Mouse (Mus musculus) kidney, adult 2 months (tissue): ENCODE data around the gene Eif4g3. TPM values are rescaled to one million over a fixed set of nuclear protein-coding genes. Genes with fewer than 3 reads are reported as not detected.

Source experiments
- DNase-seq: peaks from one replicate; pipeline ENCODE4 v3.0.0; 2021
- H3K27ac ChIP-seq: fragments of 200-500 bp; 2 replicates; pipeline ENCODE4 v1.5.1; 2012; ENCODE audit warnings: low read depth, low read length, control low read depth, inconsistent platforms; ENCODE audit not compliant: insufficient read depth
- H3K27me3 ChIP-seq: fragments of 200-500 bp; replicated peaks from 2 replicates; pipeline ENCODE4 v1.6.1; 2012; ENCODE audit warnings: mild to moderate bottlenecking, moderate library complexity, low read length, inconsistent platforms; ENCODE audit not compliant: control insufficient read depth, insufficient read depth
- H3K36me3 ChIP-seq: fragments of 200-500 bp; 2 replicates; pipeline ENCODE4 v1.6.1; 2012; ENCODE audit warnings: mild to moderate bottlenecking, moderate library complexity, low read length, inconsistent platforms; ENCODE audit not compliant: control insufficient read depth, insufficient read depth
- H3K4me1 ChIP-seq: fragments of 200-500 bp; 2 replicates; pipeline ENCODE4 v1.6.1; 2011; ENCODE audit warnings: low read length; ENCODE audit not compliant: control insufficient read depth, insufficient read depth
- H3K4me3 ChIP-seq: fragments of 200-500 bp; 2 replicates; pipeline ENCODE4 v1.5.1; 2011; ENCODE audit warnings: mild to moderate bottlenecking, low read depth, low read length, control low read depth; ENCODE audit not compliant: insufficient read depth
- CTCF ChIP-seq: fragments of 200-500 bp; conservative IDR thresholded peaks from 2 replicates; pipeline ENCODE4 v1.5.1; 2011; ENCODE audit warnings: low read depth, mild to moderate bottlenecking, control low read depth, low read length, moderate library complexity, mixed read lengths; ENCODE audit not compliant: insufficient read depth, insufficient read length
- POLR2A ChIP-seq: fragments of 200-500 bp; IDR thresholded peaks from one replicate; pipeline ENCODE4 v1.6.1; 2011; ENCODE audit warnings: low read depth, low read length, control low read depth
- WGBS: fragments of 180-500 bp; shearing (Covaris S2); methylation state at CpG from one replicate; pipeline ENCODE4 v1.1.7; 2018; 5-methylcytosine and 5-hydroxymethylcytosine counted together
- polyA plus RNA-seq: library from polyadenylated mRNA; depleted of rRNA; stranded (reverse); fragments of >200 nt; gene quantifications from 2 replicates; pipeline ENCODE4 v1.2.3, GENCODE M21; 2012

The Eif4g3 gene
- polyA plus RNA-seq, 1 experiment, result 53.5 TPM

DNA sequence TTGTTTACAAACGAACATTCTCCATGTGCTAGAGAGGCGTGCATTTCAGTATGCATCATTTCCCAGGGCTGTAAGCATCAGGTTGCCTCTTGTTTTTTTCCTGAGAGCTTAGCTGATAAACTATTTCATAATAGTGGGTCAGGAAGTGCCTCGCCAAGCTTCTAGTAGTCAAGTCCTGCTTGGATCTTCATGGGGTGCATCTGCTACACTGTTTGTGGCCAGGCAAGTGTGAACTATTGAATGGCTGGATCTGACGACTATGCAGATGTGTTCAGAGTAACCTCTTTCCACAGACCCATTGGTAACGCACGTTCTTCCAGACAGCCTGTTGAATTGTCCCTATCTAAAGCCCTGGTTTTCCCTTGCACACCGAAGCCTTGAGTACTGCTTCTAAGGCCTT lies 135.0 kb downstream of the Eif4g3 start:
- Histone ChIP-seq H3K4me1 (0 out of 2 replicates have a peak, but pooled peaks cover 4% of the 10 kb centered on the region), H3K4me3 (no peak overlapping the region), H3K36me3 (peaks cover 2% of the 10 kb centered on the region), H3K27ac (no peak overlapping the region), H3K27me3 (no peaks in the 10 kb centered on the region)
- DNase-seq, result no peak
- WGBS, result 80% methylated on average over 7 of the region's 7 CpGs
- TF ChIP-seq CTCF (no peak), POLR2A (no peak)

DNA sequence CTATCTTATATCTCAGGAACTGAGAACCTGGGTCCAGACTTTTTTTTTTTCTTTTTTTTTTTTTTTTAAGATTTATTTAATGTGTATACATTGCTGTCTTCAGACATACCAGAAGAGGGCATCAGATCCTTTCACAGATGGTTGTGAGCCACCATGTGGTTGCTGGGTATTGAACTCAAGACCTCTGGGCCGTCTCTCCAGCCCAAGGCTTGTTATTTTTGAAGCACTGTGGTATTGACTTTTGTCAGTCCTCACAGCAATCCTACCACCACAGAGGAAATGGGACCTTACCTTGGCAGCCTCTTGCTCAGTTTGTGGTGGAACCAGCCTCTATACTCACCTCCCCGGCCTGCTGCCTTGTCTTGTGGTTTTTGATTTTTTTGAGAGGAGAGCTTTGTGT lies 137.3 kb downstream of the Eif4g3 start:
- TF ChIP-seq POLR2A (no peak), CTCF (no peak)
- WGBS, result 64% methylated on average over 2 of the region's 2 CpGs

DNA sequence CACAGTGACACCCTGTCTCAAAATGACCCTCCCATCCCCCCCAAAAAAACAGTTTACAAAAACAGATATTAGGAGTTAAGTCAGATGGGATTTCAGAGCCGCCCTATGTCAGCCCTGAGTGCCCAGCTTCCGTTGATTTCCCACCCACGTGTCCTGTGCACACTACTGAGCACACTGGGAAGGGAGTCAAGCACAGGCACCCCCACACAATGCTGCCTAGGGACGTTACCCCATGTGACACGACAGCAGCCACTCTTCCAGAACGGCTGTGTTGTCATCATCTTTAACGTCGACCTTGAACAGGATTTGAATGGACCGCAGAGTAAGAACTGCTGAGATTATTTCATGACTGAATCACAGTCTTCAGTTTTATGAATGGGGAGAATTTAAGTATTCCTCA lies 138.4 kb downstream of the Eif4g3 start:
- TF ChIP-seq CTCF (no peak), POLR2A (no peak)
- Histone ChIP-seq H3K4me1 (0 out of 2 replicates have a peak, but pooled peaks cover 4% of the 10 kb centered on the region), H3K27me3 (no peaks in the 10 kb centered on the region), H3K4me3 (no peak overlapping the region), H3K36me3 (peaks cover 2% of the 10 kb centered on the region), H3K27ac (no peak overlapping the region)
- WGBS, result 33% methylated on average over 9 of the region's 9 CpGs
- DNase-seq, result peak; percentile 19

More for the DNA sequence above, 137.3 kb downstream of the Eif4g3 start:
- Histone ChIP-seq H3K36me3 (peaks cover 2% of the 10 kb centered on the region), H3K4me1 (0 out of 2 replicates have a peak, but pooled peaks cover 4% of the 10 kb centered on the region), H3K27ac (no peak overlapping the region), H3K27me3 (no peaks in the 10 kb centered on the region), H3K4me3 (no peak overlapping the region)
- DNase-seq, result no peak

DNA sequence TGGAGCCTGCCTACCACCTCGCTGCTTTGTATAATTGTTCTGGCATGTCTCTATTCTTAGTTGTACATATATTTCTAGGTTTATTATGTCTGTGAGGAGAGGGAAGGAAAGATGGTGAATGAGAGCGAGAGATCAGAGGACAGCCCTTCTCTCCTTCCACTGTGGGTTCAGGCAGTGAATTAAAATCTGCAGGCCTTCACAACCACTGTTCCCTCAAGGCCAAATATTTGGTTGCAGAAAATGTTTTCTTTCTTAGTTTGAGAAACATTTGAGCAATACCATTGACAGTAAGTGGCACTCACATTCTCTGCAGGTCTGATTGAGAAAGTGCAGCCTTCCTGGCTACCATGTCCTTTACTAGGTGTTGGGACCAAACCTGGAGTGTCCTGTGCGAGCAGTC lies 138.9 kb downstream of the Eif4g3 start:
- no peak overlapping the region for H3K4me3 ChIP-seq
- WGBS, result 89% methylated on average over 3 of the region's 3 CpGs
- no peak for TF ChIP-seq CTCF
- TF ChIP-seq POLR2A, result no peak
- H3K4me1 ChIP-seq, result 0 out of 2 replicates have a peak, but pooled peaks cover 4% of the 10 kb centered on the region
- H3K27me3 ChIP-seq, result no peaks in the 10 kb centered on the region
- peaks cover 2% of the 10 kb centered on the region for H3K36me3 ChIP-seq
- no peak overlapping the region for H3K27ac ChIP-seq
- DNase-seq, result no peak

DNA sequence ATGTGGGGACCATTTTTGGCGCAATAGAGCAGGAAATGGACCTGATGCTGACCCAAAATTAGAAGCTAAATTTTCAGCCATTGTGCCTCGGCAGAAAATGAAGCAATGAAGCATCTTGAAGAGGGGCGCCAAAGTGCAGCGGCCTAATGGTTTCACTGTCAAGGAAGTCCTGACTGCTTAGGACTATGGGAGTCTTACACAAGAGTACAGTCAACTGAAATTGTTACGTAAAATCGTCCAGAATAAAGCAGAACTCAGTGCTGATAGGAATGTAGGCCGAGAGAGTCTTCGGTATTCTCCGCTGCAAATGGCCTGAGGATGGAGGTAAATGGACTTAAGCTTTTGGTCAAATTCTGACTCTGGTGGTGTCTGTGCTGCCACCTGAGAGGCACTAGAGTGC lies 140.5 kb downstream of the Eif4g3 start:
- Histone ChIP-seq H3K4me1 (0 out of 2 replicates have a peak, but pooled peaks cover 4% of the 10 kb centered on the region), H3K4me3 (no peak overlapping the region), H3K27ac (no peak overlapping the region), H3K27me3 (no peaks in the 10 kb centered on the region), H3K36me3 (peaks cover 1% of the 10 kb centered on the region)
- no peak for TF ChIP-seq POLR2A
- no peak for DNase-seq
- WGBS, result 86% methylated on average over 9 of the region's 9 CpGs

DNA sequence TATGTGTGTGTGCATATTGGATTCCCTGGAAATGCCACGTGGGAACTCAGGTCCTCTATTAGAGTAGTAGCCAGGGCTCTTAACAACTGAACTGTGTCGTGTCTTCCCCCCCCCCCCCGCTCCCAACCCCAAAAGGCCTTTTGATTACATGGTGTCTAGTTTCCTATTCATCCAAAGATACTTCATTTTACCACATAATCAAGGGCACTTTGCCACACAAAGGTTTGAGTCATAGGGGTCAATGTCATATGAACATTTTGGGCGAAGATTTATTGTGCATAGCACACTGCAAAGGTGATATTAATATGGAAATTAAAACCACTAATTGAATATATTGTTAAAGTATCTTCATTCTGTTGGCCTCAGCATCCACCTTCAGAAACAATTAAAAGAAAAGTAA lies 144.5 kb downstream of the Eif4g3 start:
- Histone ChIP-seq H3K36me3 (no peaks in the 10 kb centered on the region; the same call in 1 of the 2 replicates), H3K4me1 (no peaks in the 10 kb centered on the region), H3K27me3 (no peaks in the 10 kb centered on the region), H3K4me3 (no peak overlapping the region), H3K27ac (no peak overlapping the region)
- TF ChIP-seq CTCF, result no peak
- TF ChIP-seq POLR2A, result no peak
- 56% methylated on average over 4 of the region's 4 CpGs for WGBS
- no peak for DNase-seq

DNA sequence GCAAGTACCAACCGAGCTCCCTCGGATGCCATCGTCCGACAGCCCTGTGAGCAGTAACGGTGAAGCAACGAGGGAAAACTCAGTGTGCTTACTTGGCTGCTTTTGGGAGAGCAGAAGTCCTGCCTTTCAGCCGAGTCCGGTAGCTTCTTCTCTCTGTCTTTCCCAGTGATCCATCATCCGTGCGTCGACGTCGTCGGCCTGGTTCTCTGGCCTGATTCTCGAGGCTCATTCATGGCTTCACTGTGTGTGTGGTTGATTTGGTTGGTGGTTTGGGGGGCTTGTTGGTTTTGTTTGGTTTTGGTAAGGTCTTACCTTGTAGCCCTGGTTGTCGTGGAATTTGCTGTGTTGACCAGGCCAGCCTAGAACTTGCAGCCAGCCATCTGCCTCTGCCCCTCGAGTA lies 145.0 kb downstream of the Eif4g3 start:
- TF ChIP-seq CTCF, result no peak
- 83% methylated on average over 17 of the region's 17 CpGs for WGBS
- no peaks in the 10 kb centered on the region; the same call in 1 of the 2 replicates for H3K36me3 ChIP-seq
- no peaks in the 10 kb centered on the region for H3K4me1 ChIP-seq
- H3K4me3 ChIP-seq, result no peak overlapping the region
- H3K27ac ChIP-seq, result no peak overlapping the region
- no peaks in the 10 kb centered on the region for H3K27me3 ChIP-seq
- no peak for DNase-seq

DNA sequence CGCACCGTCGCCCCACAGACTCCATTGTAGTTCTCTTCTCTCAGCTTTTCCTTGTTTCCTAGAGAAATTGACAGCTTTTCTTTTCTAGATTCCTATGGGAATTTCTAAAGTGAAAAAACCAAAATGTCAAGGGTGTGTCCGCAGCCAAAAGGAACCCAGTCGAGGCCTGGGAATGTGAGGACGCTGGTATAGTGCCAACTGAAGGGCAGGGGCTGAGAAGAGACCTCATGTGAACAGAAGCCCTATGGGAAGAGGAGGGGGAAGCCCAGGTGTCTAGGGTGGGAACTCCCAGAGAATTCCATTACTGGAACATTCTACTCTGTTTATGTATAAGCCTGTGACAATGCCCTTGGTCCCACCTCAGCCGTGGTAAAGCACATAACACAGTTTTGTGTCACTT lies 145.4 kb downstream of the Eif4g3 start:
- Histone ChIP-seq H3K4me3 (no peak overlapping the region), H3K36me3 (no peaks in the 10 kb centered on the region; the same call in 1 of the 2 replicates), H3K4me1 (no peaks in the 10 kb centered on the region), H3K27me3 (no peaks in the 10 kb centered on the region), H3K27ac (no peak overlapping the region)
- TF ChIP-seq CTCF, result no peak
- TF ChIP-seq POLR2A, result no peak
- WGBS, result 71% methylated on average over 7 of the region's 7 CpGs
- no peak for DNase-seq
